Mouse (Mus musculus): ENCODE results near the gene Zswim8. TPM values are rescaled to one million over a fixed set of nuclear protein-coding genes. Genes with fewer than 3 reads are reported as not detected.

The Zswim8 gene
- polyA plus RNA-seq, 1 experiment from 2014 or later: 21.8 TPM

GRCm38 (mm10) chr14:20664436-20664835, 42.9 kb upstream of the Zswim8 start:
- 0 out of 2 replicates have a peak, but pooled peaks cover 3% of the 10 kb centered on the region for H3K27me3 ChIP-seq (replicated peaks; ENCODE audit: control insufficient read depth, insufficient read depth, low read length)
- no peak overlapping the region for H3K4me2 ChIP-seq (ENCODE audit: low read depth, low read length)
- H3K27ac ChIP-seq (ENCODE audit: low read length): no peak overlapping the region
- peaks cover 15% of the 10 kb centered on the region for H3K4me1 ChIP-seq (ENCODE audit: control insufficient read depth, insufficient read depth, low read length)
- no peaks in the 10 kb centered on the region for H3K9me3 ChIP-seq (ENCODE audit: control insufficient read depth, low read length)
- H3K4me3 ChIP-seq (ENCODE audit: low read length): no peak overlapping the region
- H3K36me3 ChIP-seq (ENCODE audit: control insufficient read depth, insufficient read depth, low read length): no peaks in the 10 kb centered on the region
- no peak overlapping the region for H3K9ac ChIP-seq (ENCODE audit: low read depth, low read length)
- WGBS: 64% methylated on average over 3 of the region's 3 CpGs
- ATAC-seq: no peak

- Histone ChIP-seq H3K9me3 (ENCODE audit: control insufficient read depth, low read length) (no peaks in the 10 kb centered on the region), H3K27me3 (replicated peaks; ENCODE audit: control insufficient read depth, insufficient read depth, low read length) (0 out of 2 replicates have a peak, but pooled peaks cover 3% of the 10 kb centered on the region), H3K4me2 (ENCODE audit: low read depth, low read length) (no peak overlapping the region), H3K4me3 (ENCODE audit: low read length) (no peak overlapping the region), H3K4me1 (ENCODE audit: control insufficient read depth, insufficient read depth, low read length) (peaks cover 8% of the 10 kb centered on the region; the same call in 1 of the 2 replicates), H3K27ac (ENCODE audit: low read length) (no peak overlapping the region; the same call in 1 of the 2 replicates), H3K9ac (ENCODE audit: low read depth, low read length) (no peak overlapping the region), H3K36me3 (ENCODE audit: control insufficient read depth, insufficient read depth, low read length) (no peaks in the 10 kb centered on the region)
- WGBS: 69% methylated on average over 1 of the region's 1 CpGs
- 0 out of 2 replicates have a peak, but pooled peaks have one; percentile 18 for ATAC-seq
These were observed 39.9 kb upstream of the Zswim8 start for GRCm38 (mm10) chr14:20667469-20667868.

- H3K27me3 ChIP-seq (replicated peaks; ENCODE audit: control insufficient read depth, insufficient read depth, low read length): 0 out of 2 replicates have a peak, but pooled peaks cover 3% of the 10 kb centered on the region
- no peak within 1 kb of the TSS for H3K4me2 ChIP-seq (ENCODE audit: low read depth, low read length)
- H3K9ac ChIP-seq (ENCODE audit: low read depth, low read length): peak within 1 kb of the TSS; percentile 14; the same call in 1 of the 2 replicates
- no peaks in the 10 kb centered on the region for H3K9me3 ChIP-seq (ENCODE audit: control insufficient read depth, low read length)
- no peaks in the 10 kb centered on the region for H3K36me3 ChIP-seq (ENCODE audit: control insufficient read depth, insufficient read depth, low read length)
- ATAC-seq: peak; percentile 81
- no peak within 1 kb of the TSS for H3K4me3 ChIP-seq (ENCODE audit: low read length)
- 78% methylated on average over 8 of the region's 8 CpGs for WGBS
- H3K4me1 ChIP-seq (ENCODE audit: control insufficient read depth, insufficient read depth, low read length): peaks cover 8% of the 10 kb centered on the region; the same call in 1 of the 2 replicates
- H3K27ac ChIP-seq (ENCODE audit: low read length): peak within 1 kb of the TSS; percentile 63
These were observed 39.1 kb upstream of the Zswim8 start, which contains the start of gene Synpo2l for GRCm38 (mm10) chr14:20668154-20668810. Synpo2l (minus strand) TSS chr14:20668354.

GRCm38 (mm10) chr14:20672990-20673389, 34.4 kb upstream of the Zswim8 start:
- H3K4me3 ChIP-seq (ENCODE audit: low read length): no peak overlapping the region
- H3K27ac ChIP-seq (ENCODE audit: low read length): no peak overlapping the region
- H3K9me3 ChIP-seq (ENCODE audit: control insufficient read depth, low read length): no peaks in the 10 kb centered on the region
- no peaks in the 10 kb centered on the region for H3K27me3 ChIP-seq (replicated peaks; ENCODE audit: control insufficient read depth, insufficient read depth, low read length)
- no peak overlapping the region for H3K4me2 ChIP-seq (ENCODE audit: low read depth, low read length)
- ATAC-seq: no peak
- no peak overlapping the region for H3K9ac ChIP-seq (ENCODE audit: low read depth, low read length)
- 90% methylated on average over 2 of the region's 2 CpGs for WGBS
- H3K4me1 ChIP-seq (ENCODE audit: control insufficient read depth, insufficient read depth, low read length): peaks cover 15% of the 10 kb centered on the region; the same call in 1 of the 2 replicates
- H3K36me3 ChIP-seq (ENCODE audit: control insufficient read depth, insufficient read depth, low read length): peaks cover 7% of the 10 kb centered on the region; the same call in 1 of the 2 replicates

- no peaks in the 10 kb centered on the region for H3K9me3 ChIP-seq (ENCODE audit: control insufficient read depth, low read length)
- no peaks in the 10 kb centered on the region for H3K27me3 ChIP-seq (replicated peaks; ENCODE audit: control insufficient read depth, insufficient read depth, low read length)
- peak overlapping the region; percentile 30; the same call in 1 of the 2 replicates for H3K9ac ChIP-seq (ENCODE audit: low read depth, low read length)
- H3K4me1 ChIP-seq (ENCODE audit: control insufficient read depth, insufficient read depth, low read length): peaks cover 10% of the 10 kb centered on the region; the same call in 1 of the 2 replicates
- 9% methylated on average over 13 of the region's 13 CpGs for WGBS
- H3K4me3 ChIP-seq (ENCODE audit: low read length): peak overlapping the region; percentile 69
- peak; percentile 80 for ATAC-seq
- peak overlapping the region; percentile 66 for H3K4me2 ChIP-seq (ENCODE audit: low read depth, low read length)
- H3K36me3 ChIP-seq (ENCODE audit: control insufficient read depth, insufficient read depth, low read length): peaks cover 7% of the 10 kb centered on the region; the same call in 1 of the 2 replicates
- peak overlapping the region; percentile 68 for H3K27ac ChIP-seq (ENCODE audit: low read length)
These were observed 33.7 kb upstream of the Zswim8 start for GRCm38 (mm10) chr14:20673735-20674063.

- peak within 1 kb of the TSS; percentile 91 for H3K4me2 ChIP-seq (ENCODE audit: low read depth, low read length)
- H3K4me1 ChIP-seq (ENCODE audit: control insufficient read depth, insufficient read depth, low read length): peaks cover 10% of the 10 kb centered on the region; the same call in 1 of the 2 replicates
- peak within 1 kb of the TSS; percentile 69 for H3K4me3 ChIP-seq (ENCODE audit: low read length)
- peak; percentile 97 for ATAC-seq
- no peaks in the 10 kb centered on the region for H3K27me3 ChIP-seq (replicated peaks; ENCODE audit: control insufficient read depth, insufficient read depth, low read length)
- peak within 1 kb of the TSS; percentile 97 for H3K27ac ChIP-seq (ENCODE audit: low read length)
- peaks cover 9% of the 10 kb centered on the region for H3K36me3 ChIP-seq (ENCODE audit: control insufficient read depth, insufficient read depth, low read length)
- no peaks in the 10 kb centered on the region for H3K9me3 ChIP-seq (ENCODE audit: control insufficient read depth, low read length)
- WGBS: under 1% methylated on average over 43 of the region's 43 CpGs
- H3K9ac ChIP-seq (ENCODE audit: low read depth, low read length): peak within 1 kb of the TSS; percentile 82
These were observed 33.1 kb upstream of the Zswim8 start, which contains the start of gene Sec24c for GRCm38 (mm10) chr14:20674064-20674833. Sec24c (plus strand) TSS chr14:20674308.

- Histone ChIP-seq H3K9me3 (ENCODE audit: control insufficient read depth, low read length) (no peaks in the 10 kb centered on the region), H3K27me3 (replicated peaks; ENCODE audit: control insufficient read depth, insufficient read depth, low read length) (no peaks in the 10 kb centered on the region), H3K9ac (ENCODE audit: low read depth, low read length) (no peak overlapping the region), H3K4me2 (ENCODE audit: low read depth, low read length) (no peak overlapping the region), H3K4me1 (ENCODE audit: control insufficient read depth, insufficient read depth, low read length) (peaks cover 10% of the 10 kb centered on the region; the same call in 1 of the 2 replicates), H3K27ac (ENCODE audit: low read length) (no peak overlapping the region), H3K4me3 (ENCODE audit: low read length) (no peak overlapping the region), H3K36me3 (ENCODE audit: control insufficient read depth, insufficient read depth, low read length) (peaks cover 20% of the 10 kb centered on the region)
- 90% methylated on average over 4 of the region's 4 CpGs for WGBS
- ATAC-seq: no peak
These were observed 29.4 kb upstream of the Zswim8 start for GRCm38 (mm10) chr14:20677906-20678305.

GRCm38 (mm10) chr14:20681742-20682141, 25.6 kb upstream of the Zswim8 start:
- Histone ChIP-seq H3K4me3 (ENCODE audit: low read length) (no peak overlapping the region), H3K4me1 (ENCODE audit: control insufficient read depth, insufficient read depth, low read length) (no peaks in the 10 kb centered on the region), H3K27me3 (replicated peaks; ENCODE audit: control insufficient read depth, insufficient read depth, low read length) (no peaks in the 10 kb centered on the region), H3K27ac (ENCODE audit: low read length) (no peak overlapping the region), H3K9me3 (ENCODE audit: control insufficient read depth, low read length) (no peaks in the 10 kb centered on the region), H3K36me3 (ENCODE audit: control insufficient read depth, insufficient read depth, low read length) (peaks cover 42% of the 10 kb centered on the region), H3K4me2 (ENCODE audit: low read depth, low read length) (no peak overlapping the region), H3K9ac (ENCODE audit: low read depth, low read length) (no peak overlapping the region)
- no peak for ATAC-seq
- WGBS: 92% methylated on average over 2 of the region's 2 CpGs

- 69% methylated on average over 3 of the region's 3 CpGs for WGBS
- H3K4me2 ChIP-seq (ENCODE audit: low read depth, low read length): no peak overlapping the region
- no peak overlapping the region for H3K9ac ChIP-seq (ENCODE audit: low read depth, low read length)
- ATAC-seq: no peak
- no peaks in the 10 kb centered on the region for H3K4me1 ChIP-seq (ENCODE audit: control insufficient read depth, insufficient read depth, low read length)
- H3K9me3 ChIP-seq (ENCODE audit: control insufficient read depth, low read length): no peaks in the 10 kb centered on the region
- H3K27me3 ChIP-seq (replicated peaks; ENCODE audit: control insufficient read depth, insufficient read depth, low read length): no peaks in the 10 kb centered on the region
- H3K36me3 ChIP-seq (ENCODE audit: control insufficient read depth, insufficient read depth, low read length): peaks cover 45% of the 10 kb centered on the region
- H3K4me3 ChIP-seq (ENCODE audit: low read length): no peak overlapping the region
- no peak overlapping the region for H3K27ac ChIP-seq (ENCODE audit: low read length)
These were observed 24.9 kb upstream of the Zswim8 start for GRCm38 (mm10) chr14:20682498-20682897.
